Mouse (Mus musculus) hindbrain, embryonic 11.5 days (tissue): ENCODE data around the gene Zbtb38. TPM values are rescaled to one million over a fixed set of nuclear protein-coding genes. Genes with fewer than 3 reads are reported as not detected.
A peak's percentile ranks its signal among the peaks of the same experiment; 100 is the strongest.

Experiments
- ATAC-seq: fragments of 200-750 bp; cut with Nextera tagmentation; 2 replicates; pipeline ENCODE4 v1.8.0; 2017; ENCODE audit warnings: mild to moderate bottlenecking, moderate TSS enrichment, moderate library complexity; ENCODE audit not compliant: low FRiP score
- DNase-seq: peaks from one replicate; pipeline ENCODE4 v3.0.0-alpha.2; 2015; ENCODE audit warnings: low spot score
- H3K27ac ChIP-seq: fragments of 300-500 bp; sonication (generic); 2 replicates; pipeline ENCODE4 v1.5.1; 2014; ENCODE audit warnings: mild to moderate bottlenecking, low read depth, low read length
- H3K27me3 ChIP-seq: fragments of 300-500 bp; sonication (generic); 2 replicates; pipeline ENCODE4 v1.6.1; 2014; ENCODE audit warnings: mild to moderate bottlenecking, low read length, moderate library complexity, mixed read lengths; ENCODE audit not compliant: control insufficient read depth, insufficient read depth
- H3K36me3 ChIP-seq: fragments of 300-500 bp; sonication (generic); 2 replicates; pipeline ENCODE4 v1.6.1; 2014; ENCODE audit warnings: mild to moderate bottlenecking, low read length, moderate library complexity, mixed read lengths; ENCODE audit not compliant: control insufficient read depth, insufficient read depth
- H3K4me1 ChIP-seq: fragments of 300-500 bp; sonication (generic); replicated peaks from 2 replicates; pipeline ENCODE4 v1.6.1; 2014; ENCODE audit warnings: low read length, mixed read lengths; ENCODE audit not compliant: control insufficient read depth, insufficient read depth
- H3K4me2 ChIP-seq: fragments of 300-500 bp; sonication (generic); replicated peaks from 2 replicates; pipeline ENCODE4 v1.6.1; 2014; ENCODE audit warnings: mild to moderate bottlenecking, low read depth, low read length
- H3K4me3 ChIP-seq: fragments of 300-500 bp; sonication (generic); 2 replicates; pipeline ENCODE4 v1.5.1; 2014; ENCODE audit warnings: low read depth, low read length
- H3K9ac ChIP-seq: fragments of 300-500 bp; sonication (generic); 2 replicates; pipeline ENCODE4 v1.6.1; 2014; ENCODE audit warnings: low read depth, low read length
- H3K9me3 ChIP-seq: fragments of 300-500 bp; sonication (generic); 2 replicates; pipeline ENCODE4 v1.6.1; 2016; ENCODE audit warnings: low read length; ENCODE audit not compliant: control insufficient read depth
- WGBS: fragments of 180-500 bp; shearing (Covaris S2); extraction: QIAGEN DNeasy Blood & Tissue Kit; methylation state at CpG from one replicate; pipeline ENCODE4 v1.1.7; 2014; 5-methylcytosine and 5-hydroxymethylcytosine counted together
- polyA plus RNA-seq: library from polyadenylated mRNA; unstranded; fragments of >200 nt; fragmentation: Nextera tagmentation; extraction: Ambion mirVana; gene quantifications from 2 replicates; pipeline ENCODE4 v1.2.1, GENCODE M21; 2014

The Zbtb38 gene
- polyA plus RNA-seq, 1 experiment from 2014 or later = 14.3 TPM

GRCm38 (mm10) chr9:96705576-96706285, 46.9 kb downstream of the Zbtb38 start:
- no peaks in the 10 kb centered on the region for H3K27me3 ChIP-seq
- peak; percentile 52 for DNase-seq
- H3K27ac ChIP-seq = no peak overlapping the region
- H3K36me3 ChIP-seq = no peaks in the 10 kb centered on the region
- no peak overlapping the region for H3K4me3 ChIP-seq
- H3K4me1 ChIP-seq = no peaks in the 10 kb centered on the region; the same call in 1 of the 2 replicates
- no peak for ATAC-seq
- no peaks in the 10 kb centered on the region for H3K9me3 ChIP-seq
- no peak overlapping the region for H3K4me2 ChIP-seq
- 50% methylated on average over 11 of the region's 11 CpGs for WGBS
- no peak overlapping the region for H3K9ac ChIP-seq

GRCm38 (mm10) chr9:96704935-96705334, 47.7 kb downstream of the Zbtb38 start:
- no peaks in the 10 kb centered on the region for H3K27me3 ChIP-seq
- ATAC-seq = no peak
- H3K9me3 ChIP-seq = no peaks in the 10 kb centered on the region
- H3K4me3 ChIP-seq = no peak overlapping the region
- DNase-seq = no peak
- no peak overlapping the region for H3K9ac ChIP-seq
- 89% methylated on average over 9 of the region's 9 CpGs for WGBS
- no peak overlapping the region for H3K4me2 ChIP-seq
- H3K27ac ChIP-seq = no peak overlapping the region
- H3K36me3 ChIP-seq = no peaks in the 10 kb centered on the region
- no peaks in the 10 kb centered on the region; the same call in 1 of the 2 replicates for H3K4me1 ChIP-seq

GRCm38 (mm10) chr9:96701891-96702290, 50.7 kb downstream of the Zbtb38 start:
- Histone ChIP-seq H3K4me3 (no peak overlapping the region), H3K4me2 (no peak overlapping the region), H3K9ac (no peak overlapping the region), H3K27me3 (no peaks in the 10 kb centered on the region), H3K4me1 (no peaks in the 10 kb centered on the region; the same call in 1 of the 2 replicates), H3K27ac (no peak overlapping the region), H3K9me3 (no peaks in the 10 kb centered on the region), H3K36me3 (no peaks in the 10 kb centered on the region)
- 92% methylated on average over 10 of the region's 10 CpGs for WGBS
- no peak for ATAC-seq
- no peak for DNase-seq

DNA sequence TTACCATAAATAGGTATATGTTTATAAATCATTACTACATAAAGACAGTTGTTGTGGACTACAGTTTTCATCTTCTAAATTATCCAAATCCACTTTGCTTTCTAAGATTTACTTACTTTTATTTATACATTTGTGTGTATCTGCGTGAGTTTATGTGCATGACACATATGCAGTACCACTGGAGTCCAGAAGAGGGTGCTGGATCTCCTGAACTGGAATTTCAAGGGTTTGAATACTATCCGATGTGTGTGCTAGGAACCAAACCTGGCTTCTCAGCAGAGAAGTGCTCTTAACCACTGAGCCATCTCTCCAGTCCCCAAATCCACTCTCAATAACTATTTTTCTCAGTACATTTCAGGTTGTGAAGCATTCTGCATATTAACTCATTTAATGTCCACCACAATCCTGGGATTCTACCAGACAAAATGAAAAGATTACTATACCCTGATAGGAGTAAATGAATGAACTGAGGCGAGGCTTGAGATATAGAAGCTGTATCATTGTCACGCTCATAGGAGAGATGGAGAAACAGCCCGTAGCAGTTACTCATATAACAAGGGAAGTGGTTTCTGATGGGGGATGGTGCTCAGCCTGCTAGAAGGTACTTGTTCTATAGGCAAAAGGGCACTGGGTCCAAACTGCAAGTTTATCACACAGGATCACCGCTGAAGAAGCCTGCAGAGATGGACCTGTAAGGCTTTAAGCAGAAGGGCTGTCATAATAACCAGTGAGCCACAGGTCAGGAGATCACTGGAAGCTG, 53.2 kb downstream of the Zbtb38 start:
- no peak overlapping the region for H3K4me2 ChIP-seq
- WGBS = 93% methylated on average over 6 of the region's 6 CpGs
- no peak overlapping the region for H3K27ac ChIP-seq
- ATAC-seq = no peak
- H3K9ac ChIP-seq = no peak overlapping the region
- no peaks in the 10 kb centered on the region for H3K4me1 ChIP-seq
- no peak overlapping the region for H3K4me3 ChIP-seq
- no peaks in the 10 kb centered on the region for H3K27me3 ChIP-seq
- H3K36me3 ChIP-seq = no peaks in the 10 kb centered on the region
- DNase-seq = no peak
- no peaks in the 10 kb centered on the region for H3K9me3 ChIP-seq

- ATAC-seq = no peak
Measured at GRCm38 (mm10) chr9:96696788-96697492, 55.7 kb downstream of the Zbtb38 start.

GRCm38 (mm10) chr9:96696141-96696561, 56.5 kb downstream of the Zbtb38 start:
- no peak for ATAC-seq
- Histone ChIP-seq H3K4me3 (no peak overlapping the region), H3K4me1 (no peaks in the 10 kb centered on the region), H3K4me2 (no peak overlapping the region), H3K9me3 (no peaks in the 10 kb centered on the region), H3K36me3 (no peaks in the 10 kb centered on the region), H3K27me3 (no peaks in the 10 kb centered on the region), H3K9ac (no peak overlapping the region), H3K27ac (no peak overlapping the region)
- no peak for DNase-seq
- 86% methylated on average over 12 of the region's 12 CpGs for WGBS

More at GRCm38 (mm10) chr9:96696788-96697492, 55.7 kb downstream of the Zbtb38 start:
- DNase-seq = no peak
- Histone ChIP-seq H3K27ac (no peak overlapping the region), H3K9me3 (no peaks in the 10 kb centered on the region), H3K27me3 (no peaks in the 10 kb centered on the region), H3K4me3 (no peak overlapping the region), H3K4me2 (no peak overlapping the region), H3K9ac (no peak overlapping the region), H3K4me1 (no peaks in the 10 kb centered on the region), H3K36me3 (no peaks in the 10 kb centered on the region)
- WGBS = 90% methylated on average over 14 of the region's 14 CpGs

DNA sequence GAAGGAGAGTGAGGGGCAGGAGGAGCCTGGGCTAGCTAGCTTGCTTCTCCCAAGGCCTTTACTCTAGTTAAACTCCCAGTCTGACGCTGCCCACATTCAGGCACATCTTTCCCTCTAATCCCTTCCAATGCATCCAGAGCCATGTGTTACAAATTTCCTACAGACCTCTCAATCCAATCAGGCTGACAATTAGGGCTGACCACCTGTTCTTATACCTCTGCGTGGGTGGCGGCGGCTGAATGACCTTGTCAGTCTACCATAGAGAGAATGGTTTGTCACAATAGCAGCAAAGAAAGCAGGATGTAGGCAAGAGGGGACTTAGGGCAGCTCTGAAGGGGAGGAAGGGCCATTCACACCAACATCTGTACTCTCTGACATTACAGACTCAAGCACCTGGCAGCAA, 62.2 kb downstream of the Zbtb38 start:
- DNase-seq (no peak), ATAC-seq (no peak)
- whole genome bisulfite sequencing = 65% methylated on average over 4 of the region's 4 CpGs
- Histone ChIP-seq H3K27me3 (no peaks in the 10 kb centered on the region), H3K4me1 (no peaks in the 10 kb centered on the region; the same call in 1 of the 2 replicates), H3K4me2 (no peak overlapping the region), H3K36me3 (0 out of 2 replicates have a peak, but pooled peaks cover 2% of the 10 kb centered on the region), H3K27ac (no peak overlapping the region), H3K9me3 (no peaks in the 10 kb centered on the region), H3K9ac (no peak overlapping the region), H3K4me3 (no peak overlapping the region)

- Histone ChIP-seq H3K9ac (no peak overlapping the region), H3K4me1 (no peaks in the 10 kb centered on the region; the same call in 1 of the 2 replicates), H3K36me3 (0 out of 2 replicates have a peak, but pooled peaks cover 2% of the 10 kb centered on the region), H3K27me3 (no peaks in the 10 kb centered on the region), H3K27ac (no peak overlapping the region), H3K9me3 (no peaks in the 10 kb centered on the region), H3K4me2 (no peak overlapping the region), H3K4me3 (no peak overlapping the region)
- WGBS = 94% methylated on average over 4 of the region's 4 CpGs
- DNase-seq = no peak
- ATAC-seq = no peak
Measured at GRCm38 (mm10) chr9:96689076-96689475, 63.6 kb downstream of the Zbtb38 start.
